Mouse (Mus musculus): ENCODE results near the gene Ror2.

GRCm38 (mm10) chr13:53274771-53275170 lies 11.2 kb downstream of the Ror2 start:
- TF ChIP-seq CTCF (IDR thresholded peaks at IDR 0.05; ENCODE audit: low read depth) (no peak), EP300 (IDR thresholded peaks at IDR 0.05; ENCODE audit: low read depth) (no peak)

Data from liver, postnatal 0 days (tissue).